Mouse (Mus musculus): ENCODE results near the gene March2. TPM values are rescaled to one million over a fixed set of nuclear protein-coding genes. Genes with fewer than 3 reads are reported as not detected.
"Not testable (repeated sequence)": the region's sequence is repeated elsewhere in the genome, so short reads cannot be mapped to it uniquely, and the experiment has no call there.

The March2 gene
- 10 to 100 TPM; 22.4 to 38.0 (median 23.1) TPM for polyA plus RNA-seq (2017; shearing (Covaris generic))

- peak; percentile 100 for ATAC-seq
Measured at GRCm38 (mm10) chr17:33718384-33718881, at the start of gene March2. Gene March2 (minus strand): TSS chr17:33718670.

DNA sequence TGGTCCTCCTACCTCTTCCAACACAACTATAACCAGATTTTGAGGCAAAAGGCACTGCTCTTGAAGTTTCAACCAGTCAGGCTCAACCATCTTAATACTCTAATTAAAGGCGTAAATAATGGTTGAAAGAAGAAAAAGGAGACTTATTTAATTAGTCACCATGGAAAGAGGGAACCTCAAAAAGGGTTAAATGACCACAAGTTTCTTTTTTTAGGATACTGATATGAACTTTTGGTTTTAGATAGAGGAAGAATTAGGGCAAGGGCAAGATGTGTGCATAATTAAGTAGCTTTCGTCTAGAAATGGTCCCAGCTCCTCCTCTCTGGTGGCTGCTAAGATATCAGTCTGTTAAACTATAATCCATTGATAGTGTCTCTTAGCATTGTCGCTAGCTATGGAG, 47.9 kb upstream of the March2 start:
- ATAC-seq, result no peak

DNA sequence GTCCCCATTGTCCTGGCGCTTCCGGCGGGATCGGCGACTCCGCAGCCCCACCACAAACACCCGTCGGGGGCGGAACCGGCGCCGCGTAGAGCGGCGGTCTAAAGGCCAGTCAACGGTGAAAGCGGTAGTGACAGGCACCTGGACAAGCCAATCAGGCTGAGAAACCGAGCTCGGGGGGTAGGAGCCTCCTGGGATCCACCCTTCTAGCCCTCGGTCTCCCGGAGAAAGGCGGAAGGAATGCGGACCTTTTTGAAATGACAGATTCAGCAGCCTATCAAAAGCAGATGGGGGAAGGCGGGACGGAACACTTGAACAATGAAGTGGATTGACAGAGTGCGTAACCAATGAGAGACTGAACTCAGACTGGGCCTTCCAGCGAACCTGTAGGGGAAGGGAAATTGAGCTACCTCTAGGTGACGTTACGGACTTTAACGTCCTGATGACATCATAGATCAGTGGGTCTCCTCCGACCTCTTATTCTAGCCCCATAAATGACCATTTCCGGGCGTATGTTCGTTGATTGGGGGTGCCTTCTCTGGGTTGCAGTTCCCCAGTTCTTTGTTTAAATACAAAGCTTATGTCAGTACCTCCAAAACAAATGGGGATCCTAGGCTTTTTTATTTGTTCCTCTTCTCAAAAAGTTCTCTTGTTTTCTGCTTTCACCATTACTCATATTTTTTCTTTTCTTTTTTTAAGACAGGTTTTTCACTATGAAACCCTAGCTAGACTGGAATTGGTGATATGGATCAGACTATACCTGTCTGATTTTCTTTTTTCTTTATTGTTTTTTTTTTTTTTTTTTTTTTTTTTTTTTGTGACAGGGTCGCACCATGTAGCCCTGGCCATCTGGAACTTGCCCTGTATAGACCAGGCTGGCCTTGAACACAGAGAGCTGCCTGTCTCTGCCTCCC, 42.0 kb upstream of the March2 start, which contains the start of gene Rab11b:
TSS of gene Rab11b (minus strand) at position 276 of the 911 bp plus-strand sequence.
- peak; percentile 96 for ATAC-seq

- ATAC-seq, result peak; percentile 25
Measured at GRCm38 (mm10) chr17:33759767-33760254, 41.3 kb upstream of the March2 start.

DNA sequence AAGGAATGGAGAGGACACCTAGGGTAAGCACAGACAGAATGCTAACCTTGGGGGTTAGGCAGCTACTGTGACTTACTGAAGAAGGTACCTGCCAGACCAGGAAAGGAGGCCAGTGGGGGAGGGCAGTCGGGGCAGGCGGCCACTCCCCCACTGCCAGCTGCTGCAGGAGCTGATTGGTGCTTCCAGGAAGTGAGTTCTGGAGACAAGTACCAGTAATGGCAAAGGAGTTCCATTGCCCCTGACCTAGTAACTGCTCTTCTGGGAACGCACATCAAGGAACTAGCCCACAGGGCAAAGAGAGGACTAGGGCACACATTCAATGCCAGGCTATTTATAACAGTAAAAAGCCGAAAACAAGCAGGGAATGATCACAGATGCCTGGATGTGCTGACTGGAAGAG, 38.8 kb upstream of the March2 start:
- ATAC-seq, result no peak

DNA sequence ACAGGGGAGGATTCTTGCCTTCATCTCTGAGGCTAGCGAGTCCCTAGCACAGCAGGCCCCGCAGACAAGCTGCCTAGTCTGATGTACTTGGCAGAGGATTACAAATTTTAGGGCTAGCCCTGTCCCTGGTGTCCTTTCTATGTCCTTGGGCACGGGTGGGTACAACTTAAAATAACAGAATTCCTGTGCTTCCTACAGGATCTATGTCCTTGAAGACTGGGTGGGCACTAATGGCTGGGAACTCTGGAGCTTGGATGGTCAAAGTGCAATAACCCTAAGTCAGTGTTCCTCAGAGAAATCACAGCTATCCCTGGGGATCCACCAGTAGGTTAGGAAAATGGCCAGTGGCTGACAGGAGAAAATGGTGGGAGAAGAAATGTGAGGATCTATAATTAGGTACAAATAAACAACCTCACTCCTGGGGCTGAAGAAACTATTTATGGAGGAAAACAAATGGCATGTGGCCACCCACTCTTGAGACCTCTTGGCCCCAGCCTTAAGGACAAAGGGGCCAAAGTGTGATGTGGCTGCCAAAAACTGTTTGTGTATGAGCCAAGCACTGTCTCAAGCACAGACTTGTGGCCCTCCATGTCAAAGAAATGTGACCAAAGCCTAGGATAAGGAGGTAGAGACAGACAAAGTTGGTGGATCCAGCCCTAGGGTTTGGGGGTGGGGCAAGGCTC, 37.8 kb upstream of the March2 start:
- ATAC-seq, result no peak

DNA sequence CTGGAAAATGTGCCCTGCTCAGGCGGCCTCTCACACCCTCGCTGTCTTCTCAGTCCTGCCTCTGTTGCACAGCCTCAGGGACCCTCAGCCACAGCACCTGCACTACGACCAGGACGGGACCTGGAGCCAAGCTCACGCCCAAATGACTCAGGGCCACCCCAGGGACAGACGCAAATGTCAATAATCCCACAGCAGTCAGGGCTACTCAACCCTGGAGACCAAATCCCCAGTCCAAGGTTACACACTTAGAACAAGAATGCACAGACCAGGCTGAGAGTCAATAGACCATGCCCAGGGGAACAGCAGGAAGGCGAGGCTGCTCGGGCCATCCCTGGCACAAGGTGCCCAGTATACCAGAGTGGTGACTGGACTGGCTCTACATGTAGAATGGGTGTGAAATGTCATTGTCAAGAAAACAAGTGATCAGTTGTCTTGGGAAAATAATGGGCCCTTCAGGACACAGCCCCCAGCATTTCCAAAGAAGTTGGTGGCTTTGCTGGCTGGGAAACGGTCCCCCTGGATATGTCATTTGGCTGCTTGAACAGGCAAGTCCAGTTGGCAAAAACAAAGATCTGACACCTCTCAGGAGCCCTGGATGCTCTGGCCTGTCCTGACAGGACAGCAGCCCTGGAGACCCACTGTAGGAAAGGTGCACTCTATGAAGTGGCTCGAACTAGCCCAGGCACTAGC, 37.1 kb upstream of the March2 start:
- no peak for ATAC-seq

DNA sequence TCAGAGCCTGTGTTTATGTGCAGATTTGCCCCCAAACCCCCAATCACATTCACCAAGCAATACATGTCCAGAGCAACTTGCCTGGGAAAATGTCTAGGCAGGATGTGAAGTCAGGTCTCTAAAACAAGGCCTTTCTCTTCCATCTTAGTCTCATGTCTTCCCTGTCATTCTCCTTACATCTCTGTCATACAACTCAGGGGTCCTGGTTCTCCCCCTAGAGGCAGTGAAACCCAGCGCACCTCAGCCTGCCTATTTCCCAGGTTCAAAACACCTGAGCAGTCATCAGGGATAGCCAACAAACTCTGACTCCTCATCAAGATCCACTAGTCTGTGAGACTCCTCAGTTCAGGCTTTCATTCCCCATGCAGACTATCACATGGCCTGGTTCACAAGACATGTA, 36.2 kb upstream of the March2 start:
- ATAC-seq, result no peak

DNA sequence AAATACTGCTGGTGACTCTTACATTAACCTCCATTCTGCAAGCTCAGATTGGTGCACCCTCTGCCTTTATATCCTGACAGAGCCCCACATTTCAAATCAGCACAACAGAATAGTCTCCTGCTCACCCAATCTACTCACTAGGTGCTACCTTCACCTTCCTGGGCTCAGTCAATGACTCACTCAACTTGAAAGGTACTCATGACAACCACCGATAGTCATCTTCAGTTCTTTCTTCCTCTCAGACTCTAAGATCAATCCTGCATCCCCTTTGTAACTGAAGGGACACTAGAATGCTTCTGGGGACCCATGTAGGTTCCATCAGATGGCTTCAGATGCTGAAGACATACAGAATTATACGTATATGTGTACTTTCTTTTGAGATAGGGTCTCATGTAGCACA, 33.8 kb upstream of the March2 start:
- ATAC-seq, result peak; percentile 87

DNA sequence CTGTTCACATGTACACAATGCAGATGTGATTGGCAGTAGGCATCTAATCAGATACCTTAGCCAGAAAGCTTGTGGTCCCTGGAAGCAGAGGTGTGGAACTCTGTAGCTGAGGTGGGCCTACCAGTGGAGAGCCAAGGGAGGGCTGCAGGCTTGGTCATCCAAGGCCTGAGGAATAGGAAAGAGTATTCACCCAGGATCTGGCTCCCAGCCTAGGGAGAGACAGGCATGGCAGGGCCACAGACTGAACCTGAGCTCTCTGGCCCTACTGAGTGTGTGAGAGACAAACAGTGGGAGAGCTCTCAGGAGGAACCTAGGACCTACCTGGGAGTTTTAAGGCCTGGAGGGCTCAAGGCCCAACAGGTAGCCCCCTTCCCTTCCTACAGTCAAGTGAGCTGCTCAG, 32.7 kb upstream of the March2 start:
- no peak for ATAC-seq

- ATAC-seq, result no peak
Measured at GRCm38 (mm10) chr17:33749451-33749850, 31.0 kb upstream of the March2 start.

DNA sequence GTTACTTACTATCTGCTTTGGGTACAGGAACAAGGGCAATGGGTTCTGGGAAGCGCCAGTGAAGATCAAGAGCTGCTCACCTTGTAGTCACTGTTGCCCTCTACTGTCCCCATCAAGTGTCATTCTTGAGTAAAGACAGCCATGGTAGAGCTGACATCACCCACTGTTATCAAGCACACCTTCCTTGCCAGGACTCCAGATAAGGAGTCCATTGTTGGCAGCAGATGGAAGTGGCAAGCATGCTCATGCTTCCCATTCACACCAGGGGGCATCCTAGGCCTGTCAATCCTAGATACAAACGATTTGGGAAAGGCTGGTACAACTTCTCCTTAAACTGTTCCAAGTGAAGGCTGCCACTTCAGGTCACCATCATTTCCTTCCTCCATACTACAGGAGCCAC, 27.5 kb upstream of the March2 start:
- no peak for ATAC-seq

- ATAC-seq, result no peak
Measured at GRCm38 (mm10) chr17:33744686-33745384, 26.4 kb upstream of the March2 start.

DNA sequence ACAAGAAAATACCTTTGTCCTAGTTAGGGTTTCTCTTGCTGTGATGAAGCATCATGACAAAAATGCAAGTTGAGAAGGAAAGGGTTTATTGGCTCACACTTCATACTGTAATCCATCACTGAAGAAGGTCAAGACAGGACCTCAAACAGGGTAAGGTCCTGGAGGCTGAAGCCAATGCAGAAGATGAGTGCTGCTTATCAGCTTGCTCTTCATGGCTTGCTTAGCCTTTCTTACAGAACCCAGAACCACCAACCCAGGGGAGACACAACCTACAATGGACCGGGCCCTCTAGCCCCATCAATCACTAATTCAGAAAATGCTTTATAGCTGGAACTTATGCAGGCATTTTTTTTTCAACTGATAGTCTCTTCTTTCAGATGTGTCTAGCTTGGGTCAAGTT, 23.9 kb upstream of the March2 start:
- no peak for ATAC-seq

DNA sequence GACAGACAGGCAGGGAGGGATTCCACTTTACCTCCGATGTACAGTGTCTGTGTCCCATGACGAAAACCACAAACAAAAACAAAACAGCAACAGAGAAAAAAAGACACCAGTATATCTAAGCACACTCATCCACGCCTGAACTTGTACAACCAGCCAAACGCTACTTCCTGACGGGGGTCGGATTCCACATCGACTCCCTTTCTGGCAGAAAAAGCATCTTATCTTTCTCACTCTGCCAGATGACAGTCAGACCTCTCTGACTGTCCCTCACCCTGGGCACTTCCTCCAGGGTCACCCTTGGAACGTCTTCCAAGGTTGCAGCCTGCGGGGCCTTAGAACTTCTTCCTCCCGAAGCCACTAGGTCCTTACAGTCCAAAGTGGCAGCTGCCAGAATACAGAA, 15.1 kb upstream of the March2 start:
- ATAC-seq, result not testable (repeated sequence)

DNA sequence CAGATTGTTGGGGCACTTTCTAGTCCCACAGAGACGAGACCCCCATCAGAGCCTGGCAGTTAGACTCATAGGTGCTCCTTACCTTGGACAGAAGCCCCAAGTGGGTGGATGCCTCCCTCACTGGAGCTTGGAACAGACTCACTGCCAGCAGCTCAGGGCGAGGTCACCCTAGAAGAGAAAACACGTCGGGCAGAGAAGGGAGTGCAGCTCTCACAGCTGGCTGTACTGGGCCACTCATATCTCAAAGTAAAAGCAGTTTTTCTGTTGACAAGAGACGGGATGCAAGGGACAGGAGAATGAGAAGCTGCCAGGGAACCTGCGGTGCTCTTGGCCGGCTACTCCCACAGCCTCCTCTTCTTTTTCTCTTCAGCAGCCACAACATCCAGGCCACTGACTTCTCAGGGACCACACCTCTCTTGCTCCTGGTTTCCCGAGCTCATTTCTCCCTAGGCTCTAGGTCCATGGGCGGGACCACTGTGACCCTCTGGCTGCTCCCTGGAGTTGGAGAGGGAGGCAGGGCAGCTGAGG, 14.2 kb upstream of the March2 start:
- not testable (repeated sequence) for ATAC-seq

GRCm38 (mm10) chr17:33729215-33729614, 10.7 kb upstream of the March2 start:
- no peak for ATAC-seq

GRCm38 (mm10) chr17:33728396-33728795, 9.9 kb upstream of the March2 start:
- ATAC-seq, result no peak

- no peak for ATAC-seq
Measured at GRCm38 (mm10) chr17:33719736-33720378, 1.4 kb upstream of the March2 start.

DNA sequence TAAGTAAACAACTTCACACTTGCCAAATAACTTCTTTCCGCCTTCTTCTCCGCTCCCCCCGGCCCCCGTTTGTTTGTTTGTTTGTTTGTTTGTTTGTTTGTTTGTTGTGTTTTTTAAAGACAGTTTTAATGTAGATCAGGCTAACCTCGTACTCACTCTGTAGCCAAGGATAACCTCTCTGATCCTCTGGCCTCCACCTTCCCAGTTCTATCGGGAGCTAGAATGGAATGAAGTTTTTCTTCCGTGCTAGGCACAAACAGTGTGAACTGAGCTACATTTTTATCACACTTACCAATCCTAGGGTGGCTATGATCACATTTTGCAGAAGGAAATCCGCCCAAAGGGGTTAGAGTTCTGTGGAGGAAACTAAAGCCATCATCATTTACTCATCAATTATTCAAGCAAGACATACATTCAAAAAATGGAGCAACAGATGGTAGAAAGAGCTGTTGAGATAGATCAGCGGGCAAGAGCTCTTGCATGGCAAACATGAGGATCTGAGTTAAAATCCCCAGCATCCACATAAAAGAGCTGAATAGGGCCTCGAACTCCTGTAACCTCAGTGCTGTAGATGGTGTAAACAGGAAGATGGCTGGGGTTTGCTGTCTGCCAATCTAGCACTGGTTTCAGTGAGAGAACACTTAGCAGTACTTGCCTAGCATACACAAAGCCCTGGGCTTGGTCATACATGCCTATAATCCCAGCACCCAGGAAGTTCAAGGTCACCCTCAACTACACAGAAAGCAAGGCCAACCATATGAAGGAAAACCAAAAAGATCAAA, 665 bp upstream of the March2 start:
- no peak for ATAC-seq

- ATAC-seq, result no peak
Measured at GRCm38 (mm10) chr17:33717982-33718381, 488 bp downstream of the March2 start.
